Mouse (Mus musculus): ENCODE results near the gene Aplp2. TPM values are rescaled to one million over a fixed set of nuclear protein-coding genes. Genes with fewer than 3 reads are reported as not detected.

The Aplp2 gene
- polyA plus RNA-seq, 1 experiment = 78.0 TPM

DNA sequence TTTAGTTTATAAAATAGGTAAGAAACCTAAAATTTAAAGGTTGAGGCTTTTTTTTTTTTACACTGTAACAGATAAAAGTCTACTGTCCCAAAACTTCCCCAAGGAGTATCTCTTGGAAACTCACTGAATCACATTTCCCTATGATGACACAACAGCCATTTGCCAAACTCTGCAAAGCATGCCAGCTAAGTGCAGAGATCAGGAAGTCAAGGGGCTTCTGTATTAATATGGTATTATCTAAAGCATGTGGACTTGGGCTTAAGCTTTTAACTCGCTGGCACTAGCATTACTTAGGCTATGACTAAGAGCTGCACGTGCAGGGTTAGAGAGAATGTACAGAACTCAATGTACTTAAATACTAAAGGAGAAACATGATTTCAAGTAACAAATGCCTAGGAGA is 22.4 kb downstream of the Aplp2 start:
- H3K27me3 ChIP-seq (ENCODE audit: control insufficient read depth, insufficient read depth, low read length) = no peaks in the 10 kb centered on the region
- H3K36me3 ChIP-seq (ENCODE audit: control insufficient read depth, insufficient read depth, low read length) = no peaks in the 10 kb centered on the region
- no peak overlapping the region for H3K4me3 ChIP-seq (ENCODE audit: extremely low read depth, insufficient read depth, insufficient read length)
- no peak for TF ChIP-seq CTCF (IDR thresholded peaks at IDR 0.05; ENCODE audit: extremely low read depth, insufficient read depth, insufficient read length, insufficient replicate concordance)
- TF ChIP-seq POLR2A (IDR thresholded peaks at IDR 0.05; ENCODE audit: low read depth, low read length) = no peak
- no peak for DNase-seq (ENCODE audit: low read depth in 1 of 2, low spot score in 2 of 2)
- H3K27ac ChIP-seq (ENCODE audit: insufficient read depth, low read length) = no peak overlapping the region
- H3K4me1 ChIP-seq (ENCODE audit: control insufficient read depth, insufficient read depth, insufficient read length) = no peaks in the 10 kb centered on the region
- WGBS = 87% methylated on average over 2 of the region's 2 CpGs

DNA sequence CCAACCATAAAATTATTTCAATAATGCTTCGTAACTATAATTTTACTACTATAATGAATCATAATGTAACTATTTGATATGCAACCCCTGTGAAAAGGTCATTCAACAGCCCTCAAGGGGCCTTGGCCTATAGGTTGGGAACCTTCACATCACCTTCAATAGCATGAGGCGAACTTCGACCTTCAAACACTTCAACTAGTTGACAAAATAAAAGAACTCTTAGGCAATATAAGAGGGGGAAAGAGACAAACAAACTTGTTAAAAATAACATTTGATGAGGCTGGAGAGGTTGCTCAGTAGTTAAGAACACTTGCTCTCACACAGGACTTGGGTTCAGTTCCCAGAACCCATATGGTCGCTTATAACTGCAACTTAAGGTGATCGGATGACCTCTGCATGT is 27.2 kb downstream of the Aplp2 start:
- WGBS = 95% methylated on average over 5 of the region's 5 CpGs
- Histone ChIP-seq H3K4me1 (ENCODE audit: control insufficient read depth, insufficient read depth, insufficient read length) (no peaks in the 10 kb centered on the region), H3K27ac (ENCODE audit: insufficient read depth, low read length) (no peak overlapping the region), H3K4me3 (ENCODE audit: extremely low read depth, insufficient read depth, insufficient read length) (no peak overlapping the region), H3K27me3 (ENCODE audit: control insufficient read depth, insufficient read depth, low read length) (no peaks in the 10 kb centered on the region), H3K36me3 (ENCODE audit: control insufficient read depth, insufficient read depth, low read length) (no peaks in the 10 kb centered on the region)
- DNase-seq (ENCODE audit: low read depth in 1 of 2, low spot score in 2 of 2) = no peak
- TF ChIP-seq POLR2A (IDR thresholded peaks at IDR 0.05; ENCODE audit: low read depth, low read length) = no peak
- TF ChIP-seq CTCF (IDR thresholded peaks at IDR 0.05; ENCODE audit: extremely low read depth, insufficient read depth, insufficient read length, insufficient replicate concordance) = no peak

DNA sequence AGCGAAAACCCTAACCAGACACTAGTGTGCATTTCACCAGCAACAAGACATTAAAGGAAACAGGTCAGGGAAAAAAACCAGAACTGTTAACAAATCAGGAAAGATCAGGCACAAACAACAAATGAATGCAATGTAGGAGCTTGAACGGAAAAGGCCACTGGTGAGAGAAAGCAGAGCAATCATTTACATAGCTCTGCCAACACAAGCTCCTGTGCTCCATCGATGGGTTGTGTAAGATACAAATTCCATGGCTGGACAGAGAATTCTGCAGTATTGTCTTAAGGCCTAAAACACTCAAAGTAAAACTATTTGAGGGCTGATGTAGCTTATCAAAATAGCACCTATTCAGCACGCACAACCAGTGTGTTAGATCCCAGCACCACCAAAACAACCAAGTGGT is 28.6 kb downstream of the Aplp2 start:
- Histone ChIP-seq H3K4me3 (ENCODE audit: extremely low read depth, insufficient read depth, insufficient read length) (no peak overlapping the region), H3K27ac (ENCODE audit: insufficient read depth, low read length) (no peak overlapping the region), H3K27me3 (ENCODE audit: control insufficient read depth, insufficient read depth, low read length) (no peaks in the 10 kb centered on the region), H3K4me1 (ENCODE audit: control insufficient read depth, insufficient read depth, insufficient read length) (no peaks in the 10 kb centered on the region), H3K36me3 (ENCODE audit: control insufficient read depth, insufficient read depth, low read length) (no peaks in the 10 kb centered on the region)
- WGBS = 82% methylated on average over 4 of the region's 4 CpGs
- no peak for TF ChIP-seq POLR2A (IDR thresholded peaks at IDR 0.05; ENCODE audit: low read depth, low read length)
- TF ChIP-seq CTCF (IDR thresholded peaks at IDR 0.05; ENCODE audit: extremely low read depth, insufficient read depth, insufficient read length, insufficient replicate concordance) = no peak
- no peak for DNase-seq (ENCODE audit: low read depth in 1 of 2, low spot score in 2 of 2)

GRCm38 (mm10) chr9:31181291-31182085 is 30.1 kb downstream of the Aplp2 start:
- TF ChIP-seq POLR2A (IDR thresholded peaks at IDR 0.05; ENCODE audit: low read depth, low read length) (no peak), CTCF (IDR thresholded peaks at IDR 0.05; ENCODE audit: extremely low read depth, insufficient read depth, insufficient read length, insufficient replicate concordance) (no peak)
- H3K36me3 ChIP-seq (ENCODE audit: control insufficient read depth, insufficient read depth, low read length) = no peaks in the 10 kb centered on the region
- H3K4me1 ChIP-seq (ENCODE audit: control insufficient read depth, insufficient read depth, insufficient read length) = no peaks in the 10 kb centered on the region
- no peak overlapping the region for H3K4me3 ChIP-seq (ENCODE audit: extremely low read depth, insufficient read depth, insufficient read length)
- H3K27ac ChIP-seq (ENCODE audit: insufficient read depth, low read length) = no peak overlapping the region
- 89% methylated on average over 10 of the region's 10 CpGs for WGBS
- no peak for DNase-seq (ENCODE audit: low read depth in 1 of 2, low spot score in 2 of 2)
- no peaks in the 10 kb centered on the region for H3K27me3 ChIP-seq (ENCODE audit: control insufficient read depth, insufficient read depth, low read length)

DNA sequence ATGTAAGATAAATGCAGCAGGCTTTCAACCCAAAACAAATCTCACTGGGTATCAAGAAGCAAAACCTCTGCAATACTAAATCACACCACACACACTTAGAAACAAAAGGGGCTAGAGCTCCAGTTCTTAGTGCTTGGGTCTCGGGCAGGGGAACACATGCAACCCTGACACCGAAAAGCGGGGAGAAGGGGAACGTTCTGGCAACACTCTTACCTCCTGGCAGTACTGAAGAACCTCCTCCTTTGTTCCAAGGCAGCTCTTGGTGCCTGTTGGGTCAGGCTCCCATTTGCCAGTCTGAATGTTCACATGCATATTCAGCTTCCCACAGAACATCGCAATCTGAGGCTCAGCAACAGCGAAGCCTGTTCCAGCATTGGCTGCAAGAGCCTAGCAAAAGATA is 33.9 kb downstream of the Aplp2 start:
- H3K4me1 ChIP-seq (ENCODE audit: control insufficient read depth, insufficient read depth, insufficient read length) = no peaks in the 10 kb centered on the region
- H3K4me3 ChIP-seq (ENCODE audit: extremely low read depth, insufficient read depth, insufficient read length) = no peak overlapping the region
- DNase-seq (ENCODE audit: low read depth in 1 of 2, low spot score in 2 of 2) = no peak
- TF ChIP-seq CTCF (IDR thresholded peaks at IDR 0.05; ENCODE audit: extremely low read depth, insufficient read depth, insufficient read length, insufficient replicate concordance) = no peak
- TF ChIP-seq POLR2A (IDR thresholded peaks at IDR 0.05; ENCODE audit: low read depth, low read length) = no peak
- H3K27ac ChIP-seq (ENCODE audit: insufficient read depth, low read length) = no peak overlapping the region
- WGBS = 90% methylated on average over 6 of the region's 6 CpGs
- no peaks in the 10 kb centered on the region for H3K27me3 ChIP-seq (ENCODE audit: control insufficient read depth, insufficient read depth, low read length)
- no peaks in the 10 kb centered on the region for H3K36me3 ChIP-seq (ENCODE audit: control insufficient read depth, insufficient read depth, low read length)

DNA sequence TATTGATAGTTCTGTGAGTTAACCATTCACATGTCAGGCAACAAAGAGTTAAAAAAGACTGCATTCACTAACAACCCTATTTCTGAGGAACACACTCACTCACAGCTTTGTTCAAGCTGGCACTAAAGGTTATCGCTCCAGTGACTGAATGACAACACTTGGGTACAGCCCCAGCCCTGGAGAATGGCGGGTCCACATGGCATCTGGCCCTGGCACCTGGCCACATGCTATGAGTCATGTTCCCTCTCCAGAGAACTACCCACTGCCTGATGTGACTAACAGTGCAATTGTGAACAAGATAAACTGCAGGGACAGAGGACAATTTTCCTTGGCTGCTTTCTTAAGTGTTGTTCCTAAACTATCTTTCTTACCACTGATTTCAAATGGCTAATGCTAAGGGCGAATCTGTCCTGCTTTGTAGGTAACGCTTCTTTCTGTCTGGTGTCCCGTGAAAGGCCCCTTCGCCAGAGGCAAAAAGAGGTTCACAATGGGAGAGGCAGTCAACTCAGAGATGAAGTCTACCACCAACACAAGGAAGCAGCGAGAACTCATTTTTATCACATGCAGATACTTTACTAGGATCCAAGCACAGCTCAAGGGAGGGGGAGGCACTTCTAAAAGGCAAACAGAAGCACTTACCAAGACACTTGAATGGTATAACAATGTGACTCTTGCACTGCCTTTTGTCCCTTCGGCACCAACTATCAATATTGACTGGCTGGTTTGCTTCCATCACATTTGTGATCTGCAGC is 35.1 kb downstream of the Aplp2 start:
- Histone ChIP-seq H3K27me3 (ENCODE audit: control insufficient read depth, insufficient read depth, low read length) (no peaks in the 10 kb centered on the region), H3K4me1 (ENCODE audit: control insufficient read depth, insufficient read depth, insufficient read length) (no peaks in the 10 kb centered on the region), H3K4me3 (ENCODE audit: extremely low read depth, insufficient read depth, insufficient read length) (no peak overlapping the region), H3K36me3 (ENCODE audit: control insufficient read depth, insufficient read depth, low read length) (no peaks in the 10 kb centered on the region), H3K27ac (ENCODE audit: insufficient read depth, low read length) (no peak overlapping the region)
- TF ChIP-seq CTCF (IDR thresholded peaks at IDR 0.05; ENCODE audit: extremely low read depth, insufficient read depth, insufficient read length, insufficient replicate concordance) (no peak), POLR2A (IDR thresholded peaks at IDR 0.05; ENCODE audit: low read depth, low read length) (no peak)
- WGBS = 67% methylated on average over 8 of the region's 8 CpGs
- DNase-seq (ENCODE audit: low read depth in 1 of 2, low spot score in 2 of 2) = no peak

- TF ChIP-seq POLR2A (IDR thresholded peaks at IDR 0.05; ENCODE audit: low read depth, low read length) = no peak
- TF ChIP-seq CTCF (IDR thresholded peaks at IDR 0.05; ENCODE audit: extremely low read depth, insufficient read depth, insufficient read length, insufficient replicate concordance) = no peak
- no peaks in the 10 kb centered on the region for H3K4me1 ChIP-seq (ENCODE audit: control insufficient read depth, insufficient read depth, insufficient read length)
- H3K27me3 ChIP-seq (ENCODE audit: control insufficient read depth, insufficient read depth, low read length) = no peaks in the 10 kb centered on the region
- H3K36me3 ChIP-seq (ENCODE audit: control insufficient read depth, insufficient read depth, low read length) = no peaks in the 10 kb centered on the region
- WGBS = 90% methylated on average over 3 of the region's 3 CpGs
- no peak overlapping the region for H3K4me3 ChIP-seq (ENCODE audit: extremely low read depth, insufficient read depth, insufficient read length)
- DNase-seq (ENCODE audit: low read depth in 1 of 2, low spot score in 2 of 2) = no peak
- H3K27ac ChIP-seq (ENCODE audit: insufficient read depth, low read length) = no peak overlapping the region
Measured at GRCm38 (mm10) chr9:31175978-31176377, 35.6 kb downstream of the Aplp2 start.

All from spleen, adult 2 months (tissue).